Mouse (Mus musculus) embryonic fibroblast, embryonic 13.5 days (primary cell): ENCODE data around the gene Ppp3ca.

Experiments used
- CTCF ChIP-seq: IDR thresholded peaks from 2 replicates; pipeline ENCODE4 v1.5.1; 2011; ENCODE audit warnings: mild to moderate bottlenecking, control low read depth, low read length, moderate library complexity, borderline replicate concordance; ENCODE audit not compliant: insufficient read depth
- POLR2A ChIP-seq: IDR thresholded peaks from 2 replicates; pipeline ENCODE4 v1.6.1; 2011; ENCODE audit warnings: low read depth, mild to moderate bottlenecking, control low read depth, low read length, moderate library complexity

GRCm38 (mm10) chr3:136982021-136982420 lies 312.1 kb downstream of the Ppp3ca start:
- TF ChIP-seq CTCF: no peak
- TF ChIP-seq POLR2A: no peak
